In the genomic region with DNA sequence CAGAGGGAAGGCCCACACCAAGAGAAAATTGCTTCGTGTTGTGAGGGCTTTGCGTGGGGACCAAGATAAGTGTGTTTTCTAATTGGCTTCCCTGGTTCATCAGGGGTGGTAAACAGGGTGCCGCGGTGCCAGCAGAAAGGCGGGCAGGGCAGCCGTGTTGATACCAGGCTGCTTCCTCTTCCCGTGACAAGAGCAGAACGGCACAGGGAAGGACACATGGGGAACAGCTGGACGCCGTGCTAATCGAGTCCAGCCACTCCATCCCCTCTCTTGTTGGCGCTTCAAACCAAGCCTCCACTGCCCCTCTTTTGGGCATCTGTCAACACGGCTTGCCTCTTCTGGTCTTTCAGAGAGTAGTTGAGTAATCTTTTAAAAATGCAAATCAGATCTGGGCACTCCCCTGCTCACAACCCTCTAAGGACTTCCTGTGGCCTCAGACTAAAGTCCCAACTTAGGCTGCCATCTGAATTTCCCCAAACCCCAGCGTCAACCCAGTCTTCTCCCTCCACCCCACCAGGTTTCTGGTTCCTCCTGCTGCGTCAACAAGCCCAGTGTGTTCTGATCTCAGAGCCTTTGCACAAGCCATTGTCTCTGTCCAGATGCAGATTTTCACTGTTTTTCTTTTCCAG, we compare ENCODE assay signal across 14 mouse cellular contexts.
DNase-seq lines count a peak whose midpoint lies in the region; ATAC-seq lines count a peak whose summit lies in the region.
"Had no signal": no experiment of that assay in that cellular context is flagged by ENCODE, and none has a peak within 500 bp of the region (broad histone marks: within the 10 kb centered on the region; RNA-seq: fewer than 3 reads in every experiment).

No protein-coding gene starts in this region.

- H3K27me3 ChIP-seq in heart, embryonic 15.5 days = no peaks in the 10 kb centered on the region
- peaks cover 65% of the 10 kb centered on the region for H3K27me3 ChIP-seq in megakaryocyte, embryonic 14.5 days (replicated peaks)
- no peaks in the 10 kb centered on the region for H3K27me3 ChIP-seq in hindbrain, embryonic 13.5 days
- H3K27me3 ChIP-seq: limb, embryonic 15.5 days; midbrain, embryonic 12.5 days had no signal

- H3K4me1 ChIP-seq in heart, embryonic 15.5 days (replicated peaks) = peaks cover 25% of the 10 kb centered on the region
- peaks cover 39% of the 10 kb centered on the region for H3K4me1 ChIP-seq in megakaryocyte, embryonic 14.5 days
- peaks cover 21% of the 10 kb centered on the region for H3K4me1 ChIP-seq in hindbrain, embryonic 13.5 days (replicated peaks)

- intact Hi-C loops in heart, postnatal 36 days (cut with DNase I) = no loop called here

- peak overlapping the region; percentile 16; the same call in 1 of the 2 replicates for H3K27ac ChIP-seq in heart, embryonic 15.5 days
- no peak overlapping the region for H3K27ac ChIP-seq in hindbrain, embryonic 13.5 days
- H3K27ac ChIP-seq: limb, embryonic 15.5 days; midbrain, embryonic 12.5 days had no signal

- no peak for DNase-seq in heart, postnatal 36 days
- peak; percentile 42 for DNase-seq in CD4-positive helper T cell, adult 2 months (ENCODE audit: low read depth, low spot score)
- DNase-seq in thymus, postnatal 0 days (ENCODE audit: low spot score) = no peak
- no peak for DNase-seq in adrenal gland, adult 8-10 months
- DNase-seq: cerebellum, postnatal 36 days; gastrocnemius, postnatal 10 days; heart, postnatal 10 days; kidney, adult 11 months had no signal

- no peak overlapping the region for H3K4me2 ChIP-seq in heart, embryonic 15.5 days
- no peak overlapping the region for H3K4me2 ChIP-seq in hindbrain, embryonic 13.5 days
- H3K4me2 ChIP-seq: limb, embryonic 15.5 days; midbrain, embryonic 12.5 days had no signal

- WGBS in heart, embryonic 15.5 days = 64% methylated on average over 15 of the region's 15 CpGs
- WGBS in hindbrain, embryonic 13.5 days = 52% methylated on average over 15 of the region's 15 CpGs

- H3K4me3 ChIP-seq in heart, embryonic 15.5 days = no peak overlapping the region
- peak overlapping the region; percentile 74 for H3K4me3 ChIP-seq in megakaryocyte, embryonic 14.5 days (replicated peaks)
- H3K4me3 ChIP-seq in hindbrain, embryonic 13.5 days = no peak overlapping the region
- H3K4me3 ChIP-seq: limb, embryonic 15.5 days; midbrain, embryonic 12.5 days had no signal

- no peak overlapping the region for H3K9ac ChIP-seq in heart, embryonic 15.5 days
- no peak overlapping the region for H3K9ac ChIP-seq in hindbrain, embryonic 13.5 days
- H3K9ac ChIP-seq: limb, embryonic 15.5 days; midbrain, embryonic 12.5 days had no signal

- ATAC-seq in heart, embryonic 15.5 days (replicated peaks; ENCODE audit: insufficient number of reproducible peaks, insufficient read depth, low FRiP score, low read depth) = no peak
- ATAC-seq in common myeloid progenitor, adult 5-6 weeks (replicated peaks; ENCODE audit: low read depth, poor library complexity, severe bottlenecking) = peak; percentile 72
- no peak for ATAC-seq in hindbrain, embryonic 13.5 days (ENCODE audit: low FRiP score)

- 0 out of 2 replicates have a peak, but pooled peaks cover under 1% of the 10 kb centered on the region for H3K36me3 ChIP-seq in heart, embryonic 15.5 days
- H3K36me3 ChIP-seq in megakaryocyte, embryonic 14.5 days (replicated peaks; ENCODE audit: low read length) = peaks cover 12% of the 10 kb centered on the region
- H3K36me3 ChIP-seq in hindbrain, embryonic 13.5 days = no peaks in the 10 kb centered on the region
- H3K36me3 ChIP-seq: limb, embryonic 15.5 days; midbrain, embryonic 12.5 days had no signal

- H3K9me3 ChIP-seq in heart, embryonic 15.5 days (replicated peaks) = no peaks in the 10 kb centered on the region
- no peaks in the 10 kb centered on the region for H3K9me3 ChIP-seq in megakaryocyte, embryonic 14.5 days
- no peaks in the 10 kb centered on the region for H3K9me3 ChIP-seq in hindbrain, embryonic 13.5 days
- H3K9me3 ChIP-seq: limb, embryonic 15.5 days; midbrain, embryonic 12.5 days had no signal
